Mouse (Mus musculus): Measurements from ENCODE around the gene Mark4.

Gene Mark4

DNA sequence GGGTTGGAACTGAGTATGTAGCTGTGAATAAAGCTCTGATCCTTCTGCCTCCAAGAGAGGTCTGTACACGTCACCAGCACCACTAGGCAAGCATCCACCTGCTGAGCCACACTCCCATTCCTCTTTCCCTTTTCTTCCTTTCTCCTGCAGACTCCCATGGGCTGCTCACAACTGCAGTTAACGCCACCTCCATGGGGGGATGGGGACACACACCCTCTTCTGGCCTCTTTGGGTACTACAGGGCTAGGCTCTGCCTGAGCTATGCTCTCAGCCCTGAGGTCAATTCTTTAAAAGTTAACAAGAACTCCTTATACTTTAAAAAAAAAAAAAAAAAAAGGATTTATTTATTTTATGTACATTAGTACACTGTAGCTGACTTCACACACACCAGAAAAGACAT, 26.1 kb downstream of the Mark4 start:
- DNase-seq: no peak

GRCm38 (mm10) chr7:19430402-19430801, 28.2 kb downstream of the Mark4 start:
- no peak for DNase-seq

DNA sequence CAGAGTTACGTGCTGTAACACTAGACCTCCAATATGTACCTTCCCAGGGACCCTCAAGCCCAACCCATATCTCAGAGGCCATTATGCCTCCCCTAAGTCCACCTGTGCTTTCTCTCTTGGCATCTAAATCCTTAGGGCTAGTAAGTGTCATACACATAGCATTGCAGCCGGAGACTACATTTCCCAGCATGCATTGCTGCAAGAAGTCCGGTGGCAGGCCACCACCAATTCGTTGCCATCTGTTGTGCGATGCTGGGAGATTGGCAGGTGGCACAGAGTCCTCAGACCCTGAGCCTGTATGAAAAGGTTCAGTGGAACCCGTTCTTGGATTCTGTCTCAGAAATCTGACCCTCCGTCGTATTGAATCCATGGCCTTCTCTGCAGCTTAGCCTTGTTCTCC, 28.9 kb downstream of the Mark4 start:
- DNase-seq: no peak

GRCm38 (mm10) chr7:19427999-19428650, 30.5 kb downstream of the Mark4 start:
- no peak for DNase-seq

DNA sequence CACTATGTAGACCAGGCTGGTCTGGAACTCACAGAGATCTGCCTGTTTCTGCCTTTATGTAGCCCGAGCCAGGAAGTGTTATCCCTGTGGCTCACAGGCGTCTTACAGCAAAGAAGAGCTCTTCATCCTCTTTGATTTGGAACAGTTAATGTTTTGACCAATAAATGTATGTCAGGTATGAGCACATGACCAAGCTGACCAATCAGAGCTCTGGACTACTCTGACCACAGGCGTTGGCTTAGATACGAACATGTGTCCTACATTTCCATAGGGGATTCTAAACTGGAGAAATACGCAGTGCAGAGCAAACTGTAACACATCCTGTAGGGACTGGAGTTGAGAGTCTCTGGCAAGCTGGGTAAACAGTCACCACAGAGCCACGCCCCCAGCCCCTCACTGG, 31.7 kb downstream of the Mark4 start:
- no peak for DNase-seq

- no peak for DNase-seq
Observed at GRCm38 (mm10) chr7:19426349-19426748, 32.3 kb downstream of the Mark4 start.

GRCm38 (mm10) chr7:19424051-19424450, 34.6 kb downstream of the Mark4 start:
- DNase-seq: no peak

GRCm38 (mm10) chr7:19423083-19423482, 35.5 kb downstream of the Mark4 start:
- DNase-seq: no peak

GRCm38 (mm10) chr7:19420821-19421636, 37.6 kb downstream of the Mark4 start:
- DNase-seq: peak; percentile 92 to 96

- DNase-seq: no peak
Observed at GRCm38 (mm10) chr7:19420121-19420520, 38.5 kb downstream of the Mark4 start.

DNA sequence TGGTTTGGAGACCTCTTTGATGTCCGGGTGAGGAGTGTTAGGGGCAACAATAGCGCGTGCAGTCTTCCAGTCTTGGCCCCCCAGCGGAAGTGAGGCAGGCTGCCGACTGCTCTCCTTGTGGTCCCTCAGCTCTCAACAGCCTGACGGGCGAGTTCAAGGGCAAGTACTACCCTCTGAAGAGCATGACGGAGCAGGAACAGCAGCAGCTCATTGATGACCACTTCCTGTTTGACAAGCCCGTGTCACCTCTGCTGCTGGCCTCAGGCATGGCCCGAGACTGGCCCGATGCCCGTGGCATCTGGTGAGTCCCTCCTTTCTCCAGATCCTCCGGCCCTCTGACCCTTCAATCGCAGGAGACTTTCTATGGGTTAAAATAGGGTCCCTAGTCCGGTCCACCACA, 42.0 kb downstream of the Mark4 start:
- no peak for DNase-seq

- no peak for DNase-seq
Observed at GRCm38 (mm10) chr7:19413525-19413924, 45.1 kb downstream of the Mark4 start.

- no peak for DNase-seq
Observed at GRCm38 (mm10) chr7:19411783-19412182, 46.8 kb downstream of the Mark4 start.

GRCm38 (mm10) chr7:19410766-19411344, 47.8 kb downstream of the Mark4 start:
- DNase-seq: no peak

GRCm38 (mm10) chr7:19409753-19410152, 48.9 kb downstream of the Mark4 start:
- no peak for DNase-seq

DNA sequence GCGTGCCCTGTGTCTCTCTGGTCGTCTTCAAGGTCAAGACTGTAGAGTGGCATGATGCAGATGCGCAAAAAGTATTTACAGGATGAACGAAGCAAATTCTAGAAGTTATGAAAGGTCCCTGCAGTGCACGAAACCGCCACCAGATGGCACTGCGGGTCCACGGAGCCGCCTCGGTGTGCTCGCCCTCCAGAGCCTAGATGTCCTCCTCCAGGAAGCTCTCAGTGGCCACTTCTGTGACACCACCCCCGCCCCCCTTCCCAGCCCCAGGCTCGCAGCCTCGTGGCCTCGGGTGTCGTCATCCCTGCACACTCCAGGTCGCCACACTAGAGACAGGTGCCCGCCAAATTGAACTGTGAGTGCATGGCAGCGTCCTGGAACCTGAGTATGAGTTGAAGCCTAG, 53.2 kb downstream of the Mark4 start:
- peak; percentile 83 to 88 for DNase-seq

DNA sequence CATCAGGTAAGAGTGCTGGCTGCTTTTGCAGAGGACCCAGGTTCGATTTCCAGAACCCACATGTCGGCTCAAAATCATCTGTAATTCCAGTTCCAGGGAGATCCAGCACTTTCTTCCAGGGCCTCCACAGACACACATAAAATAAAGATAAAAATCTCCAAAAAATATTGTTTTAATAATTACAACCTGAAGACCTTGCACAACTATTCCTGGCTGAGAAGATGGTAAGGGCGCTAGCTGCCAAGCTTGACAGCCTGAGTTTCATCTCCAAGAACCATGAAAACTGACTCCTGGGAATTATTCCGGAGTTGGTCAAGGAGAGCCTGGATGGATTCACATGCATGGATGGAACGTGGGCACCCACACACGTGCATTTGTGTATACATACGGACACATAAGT, 54.1 kb downstream of the Mark4 start, which contains the start of gene Ckm:
Ckm (plus strand) TSS at position 301 of the 400 bp plus-strand sequence.
- no peak for DNase-seq

GRCm38 (mm10) chr7:19403731-19404296, 54.8 kb downstream of the Mark4 start, which contains the start of gene Klc3:
Gene Klc3, minus strand, starts transcription at chr7:19404104.
- DNase-seq: peak; percentile 85 to 88

DNA sequence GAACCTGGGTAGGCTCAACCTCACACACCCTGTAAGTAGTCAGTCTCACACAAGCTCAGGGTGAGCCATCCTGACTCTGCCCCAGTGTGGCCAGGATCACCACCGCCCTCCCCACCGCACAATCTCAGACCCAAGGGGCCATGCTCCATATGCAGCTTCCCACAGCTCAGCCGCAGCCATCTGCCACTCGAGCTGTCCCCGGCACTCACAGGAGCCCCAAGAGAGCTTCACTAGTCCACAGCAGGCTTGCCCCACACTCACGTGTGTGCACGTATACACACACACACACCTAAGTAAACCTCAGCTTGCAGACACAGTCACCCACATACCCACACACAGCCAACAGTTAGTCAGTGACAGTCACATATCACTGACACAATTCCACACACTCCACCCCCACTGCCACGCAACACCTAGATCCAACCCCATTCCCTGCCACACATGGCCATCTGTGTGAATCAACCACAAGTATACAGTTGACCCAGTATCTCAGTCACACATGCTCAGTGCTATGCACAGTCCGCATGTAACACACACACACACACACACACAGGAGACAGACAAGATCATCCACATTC, 56.0 kb downstream of the Mark4 start:
- no peak for DNase-seq

- no peak for DNase-seq
Observed at GRCm38 (mm10) chr7:19400946-19401345, 57.7 kb downstream of the Mark4 start.

DNA sequence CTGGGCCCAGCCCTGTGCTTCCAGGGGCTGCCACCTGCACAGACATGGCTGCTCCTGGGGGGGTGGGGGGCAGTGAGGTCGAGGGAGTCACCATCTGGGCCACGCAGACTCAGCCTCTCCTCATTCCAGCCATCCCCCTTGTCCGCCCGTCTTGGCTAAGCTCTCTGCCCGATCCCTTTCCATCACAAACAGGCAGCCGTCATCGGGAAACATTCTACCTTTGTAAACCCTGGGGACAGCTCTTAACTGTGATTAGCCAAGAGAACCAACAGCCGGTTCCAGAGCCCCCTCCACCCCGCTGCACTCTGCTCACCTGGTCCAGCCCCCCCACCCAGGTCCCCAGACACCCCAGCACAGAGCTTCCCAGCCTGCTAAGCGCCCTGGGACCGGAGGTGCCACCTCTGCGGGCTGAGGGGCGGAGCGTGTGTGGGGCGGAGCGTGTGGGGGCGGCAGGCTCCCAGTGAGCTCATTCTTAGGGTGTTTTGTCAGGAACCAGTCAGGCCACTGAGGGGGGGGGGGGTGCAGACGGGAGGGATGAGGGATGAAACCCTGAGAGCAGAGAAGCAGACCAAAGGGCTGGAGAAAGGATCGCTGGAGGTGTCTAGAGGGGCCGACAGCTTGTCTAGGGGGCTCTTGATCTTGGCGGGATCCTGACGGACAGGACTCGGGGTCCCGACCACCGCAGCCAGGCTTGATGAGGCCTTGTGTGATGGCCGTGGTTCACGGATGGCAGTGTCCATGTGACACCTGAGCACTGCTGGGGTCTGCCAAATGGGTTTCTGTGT, 58.9 kb downstream of the Mark4 start:
- DNase-seq: peak; percentile 81 to 86

GRCm38 (mm10) chr7:19394484-19394883, 64.1 kb downstream of the Mark4 start:
- peak in 1 of 2 experiments; percentile 21 for DNase-seq
